In the genomic region with DNA sequence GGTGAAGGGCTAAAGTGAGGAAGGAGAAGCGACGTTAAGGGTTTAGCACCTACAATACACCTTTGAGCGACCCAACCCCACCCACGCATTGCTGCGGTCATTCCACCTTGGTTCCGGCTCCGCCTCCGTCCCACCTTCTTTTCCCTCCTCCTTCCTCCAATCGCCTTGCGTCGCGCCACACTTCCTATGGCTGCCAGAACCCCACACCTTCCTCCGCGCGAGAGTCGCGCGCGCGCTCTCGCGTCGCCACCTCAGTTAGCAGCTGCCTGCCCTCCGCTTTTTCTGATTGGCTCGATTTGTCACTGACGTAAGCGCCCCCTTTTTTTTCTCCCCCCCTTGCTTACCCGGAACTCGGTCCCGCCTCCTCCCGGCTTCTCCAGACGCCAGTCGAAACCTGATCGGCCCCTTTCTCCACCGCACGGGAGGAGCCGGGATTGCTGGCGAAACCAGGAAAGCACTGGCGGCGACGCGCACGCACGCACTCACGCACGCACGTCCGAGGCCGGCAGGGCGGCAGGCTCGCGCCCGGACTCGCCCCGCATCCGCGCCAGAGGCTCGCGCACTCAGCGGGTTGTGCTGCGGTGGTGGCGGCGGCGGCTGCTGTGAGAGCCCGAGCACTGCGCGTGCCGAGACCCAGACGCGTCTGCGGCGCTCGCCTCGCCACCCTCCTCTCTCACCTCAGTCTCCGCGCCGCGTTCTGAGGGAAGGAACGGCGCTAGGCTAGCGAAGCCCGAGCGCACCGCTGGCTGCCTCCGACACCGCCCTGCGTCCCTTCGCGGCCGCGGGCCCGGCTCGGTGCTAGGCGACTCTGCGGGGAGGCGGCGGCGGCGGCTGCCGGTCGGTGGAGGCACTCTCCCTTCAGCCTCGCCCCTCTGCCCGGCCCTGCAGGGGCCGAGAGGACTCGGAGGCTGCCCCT, we compare ENCODE assay signal across 8 mouse cellular contexts. TPM values are rescaled to one million over a fixed set of nuclear protein-coding genes. Genes with fewer than 3 reads are reported as not detected.
DNase-seq lines count a peak whose midpoint lies in the region; ATAC-seq and TF ChIP-seq lines count a peak whose summit lies in the region.

Gene Rab6a, plus strand, starts transcription at position 197 of the 916 bp plus-strand sequence.

- TF ChIP-seq EP300 in CH12.LX (IDR thresholded peaks at IDR 0.05; ENCODE audit: low read length): no peak

- H3K79me2 ChIP-seq in CH12.LX (replicated peaks; ENCODE audit: control insufficient read depth, extremely low read depth, insufficient read depth, poor library complexity, severe bottlenecking): peaks cover 20% of the 10 kb centered on the region

- H3K9ac ChIP-seq in CH12.LX (ENCODE audit: insufficient read depth, low read depth): peak within 1 kb of the TSS; percentile 71
- peak within 1 kb of the TSS; percentile 98 for H3K9ac ChIP-seq in forebrain, embryonic 11.5 days (ENCODE audit: low read length)
- peak within 1 kb of the TSS; percentile 100 for H3K9ac ChIP-seq in heart, embryonic 16.5 days (ENCODE audit: low read length)
- peak within 1 kb of the TSS; percentile 100 for H3K9ac ChIP-seq in liver, embryonic 15.5 days
- peak within 1 kb of the TSS; percentile 99 for H3K9ac ChIP-seq in neural tube, embryonic 12.5 days

- H3K4me1 ChIP-seq in CH12.LX (ENCODE audit: control insufficient read depth in 1 of 2, insufficient read depth in 2 of 2): peaks cover 5 to 25% of the 10 kb centered on the region in 2 experiments; a peak in 2 of 4 replicates
- no peaks in the 10 kb centered on the region for H3K4me1 ChIP-seq in forebrain, embryonic 11.5 days (replicated peaks; ENCODE audit: control insufficient read depth, insufficient read depth, low read length)
- H3K4me1 ChIP-seq in heart, embryonic 16.5 days (ENCODE audit: control insufficient read depth, insufficient read depth, low read length): peaks cover 7% of the 10 kb centered on the region
- peaks cover 23% of the 10 kb centered on the region for H3K4me1 ChIP-seq in liver, embryonic 15.5 days (replicated peaks)
- H3K4me1 ChIP-seq in neural tube, embryonic 12.5 days: peaks cover 10% of the 10 kb centered on the region

- H3K4me3 ChIP-seq in CH12.LX (replicated peaks in 1 of 3; ENCODE audit: low read depth in 2 of 3, low read length in 2 of 3, poor library complexity in 1 of 3): peak within 1 kb of the TSS; percentile 70 to 99 (median 93)
- H3K4me3 ChIP-seq in forebrain, embryonic 11.5 days (ENCODE audit: low read depth, low read length): peak within 1 kb of the TSS; percentile 96
- peak within 1 kb of the TSS; percentile 100 for H3K4me3 ChIP-seq in heart, embryonic 16.5 days (ENCODE audit: low read length)
- H3K4me3 ChIP-seq in liver, embryonic 15.5 days (replicated peaks): peak within 1 kb of the TSS; percentile 96
- H3K4me3 ChIP-seq in neural tube, embryonic 12.5 days: peak within 1 kb of the TSS; percentile 97

- in situ Hi-C loops in CH12.LX (cut with MboI; ENCODE audit: low pct_ligation_motif_present, low pct_unique_long_range_greater_than_20kb, low sequenced_read_pairs): no loop called here

- no peak for TF ChIP-seq RAD21 in CH12.LX (IDR thresholded peaks at IDR 0.05; ENCODE audit: low read depth, low read length)

- dilution Hi-C loops in CH12.LX (cut with MboI; ENCODE audit: extremely low pct_ligation_motif_present, extremely low pct_unique_long_range_greater_than_20kb, low sequenced_read_pairs): no loop called here

- H3K27ac ChIP-seq in CH12.LX (ENCODE audit: insufficient read depth, low read depth): peak within 1 kb of the TSS; percentile 80
- peak within 1 kb of the TSS; percentile 98 for H3K27ac ChIP-seq in forebrain, embryonic 11.5 days (ENCODE audit: low read depth, low read length)
- H3K27ac ChIP-seq in heart, embryonic 16.5 days (ENCODE audit: low read length): peak within 1 kb of the TSS; percentile 100
- H3K27ac ChIP-seq in liver, embryonic 15.5 days (replicated peaks): peak within 1 kb of the TSS; percentile 100
- peak within 1 kb of the TSS; percentile 99 for H3K27ac ChIP-seq in neural tube, embryonic 12.5 days

- peak; percentile 84 for TF ChIP-seq POLR2A in CH12.LX (IDR thresholded peaks at IDR 0.05; ENCODE audit: low read depth, low read length)

- H3K4me2 ChIP-seq in CH12.LX (ENCODE audit: insufficient read depth, low read depth, poor library complexity, severe bottlenecking): peak within 1 kb of the TSS; percentile 97; the same call in 1 of the 2 replicates
- peak within 1 kb of the TSS; percentile 55 for H3K4me2 ChIP-seq in forebrain, embryonic 11.5 days (ENCODE audit: low read depth, low read length, severe bottlenecking)
- H3K4me2 ChIP-seq in heart, embryonic 16.5 days (ENCODE audit: low read depth, low read length): peak within 1 kb of the TSS; percentile 92
- peak within 1 kb of the TSS; percentile 83 for H3K4me2 ChIP-seq in liver, embryonic 15.5 days
- H3K4me2 ChIP-seq in neural tube, embryonic 12.5 days (replicated peaks): peak within 1 kb of the TSS; percentile 69

- under 1% methylated on average over 102 of the region's 105 CpGs for WGBS in forebrain, embryonic 11.5 days
- under 1% methylated on average over 105 of the region's 105 CpGs for WGBS in heart, embryonic 16.5 days
- under 1% methylated on average over 105 of the region's 105 CpGs for WGBS in liver, embryonic 15.5 days (ENCODE audit: insufficient replicate concordance)
- under 1% methylated on average over 105 of the region's 105 CpGs for WGBS in neural tube, embryonic 12.5 days

- ATAC-seq in forebrain, embryonic 11.5 days (replicated peaks; ENCODE audit: low FRiP score): peak; percentile 96
- peak; percentile 95 for ATAC-seq in heart, embryonic 16.5 days (replicated peaks; ENCODE audit: extremely low read depth, insufficient read depth, low FRiP score)
- peak; percentile 93 for ATAC-seq in liver, embryonic 15.5 days (ENCODE audit: insufficient read depth)
- peak; percentile 96 for ATAC-seq in neural tube, embryonic 12.5 days (ENCODE audit: low FRiP score, low read depth)

- no peak; a peak in 1 of 4 replicates for TF ChIP-seq CTCF in CH12.LX (conservative IDR thresholded peaks at IDR 0.05 in 1 of 2, IDR thresholded peaks at IDR 0.05 in 1 of 2; ENCODE audit: low read depth in 2 of 2, low read length in 2 of 2)

- H3K9me3 ChIP-seq in CH12.LX (replicated peaks; ENCODE audit: low read length): no peaks in the 10 kb centered on the region
- no peaks in the 10 kb centered on the region for H3K9me3 ChIP-seq in forebrain, embryonic 11.5 days (ENCODE audit: control insufficient read depth, low read length)
- no peaks in the 10 kb centered on the region for H3K9me3 ChIP-seq in heart, embryonic 16.5 days (replicated peaks; ENCODE audit: control insufficient read depth, low read length)
- H3K9me3 ChIP-seq in liver, embryonic 15.5 days (replicated peaks): no peaks in the 10 kb centered on the region
- no peaks in the 10 kb centered on the region for H3K9me3 ChIP-seq in neural tube, embryonic 12.5 days

- H3K27me3 ChIP-seq in CH12.LX (replicated peaks): no peaks in the 10 kb centered on the region
- H3K27me3 ChIP-seq in forebrain, embryonic 11.5 days (ENCODE audit: control insufficient read depth, insufficient read depth, low read length): no peaks in the 10 kb centered on the region
- no peaks in the 10 kb centered on the region; the same call in 1 of the 2 replicates for H3K27me3 ChIP-seq in heart, embryonic 16.5 days (ENCODE audit: control insufficient read depth, insufficient read depth, low read length)
- H3K27me3 ChIP-seq in liver, embryonic 15.5 days: peaks cover 6% of the 10 kb centered on the region; the same call in 1 of the 2 replicates
- peaks cover 3% of the 10 kb centered on the region; the same call in 1 of the 2 replicates for H3K27me3 ChIP-seq in neural tube, embryonic 12.5 days (replicated peaks)

- DNase-seq in CH12.LX (ENCODE audit: extremely low read depth): peak; percentile 97
- DNase-seq in c-Kit-positive CD71-positive TER-119-negative erythroid progenitor cells, embryonic 14.5 days (ENCODE audit: low read depth): peak; percentile 99
- DNase-seq in forebrain, embryonic 11.5 days (ENCODE audit: low spot score): peak; percentile 99
- peak; percentile 98 to 99 for DNase-seq in kidney, postnatal 36 days
- peak; percentile 100 for DNase-seq in telencephalon, adult 2 months (ENCODE audit: low read depth, low spot score)

- no peaks in the 10 kb centered on the region for H3K36me3 ChIP-seq in CH12.LX (replicated peaks in 1 of 2; ENCODE audit: control insufficient read depth in 1 of 2, insufficient read depth in 1 of 2, low read length in 1 of 2)
- no peaks in the 10 kb centered on the region for H3K36me3 ChIP-seq in forebrain, embryonic 11.5 days (ENCODE audit: control insufficient read depth, insufficient read depth, low read length)
- H3K36me3 ChIP-seq in heart, embryonic 16.5 days (ENCODE audit: control insufficient read depth, insufficient read depth): no peaks in the 10 kb centered on the region
- H3K36me3 ChIP-seq in liver, embryonic 15.5 days (replicated peaks): no peaks in the 10 kb centered on the region
- no peaks in the 10 kb centered on the region for H3K36me3 ChIP-seq in neural tube, embryonic 12.5 days

TF ChIP-seq in CH12.LX, 34 proteins besides CTCF, POLR2A, EP300 and RAD21 (continues in another document):
- TF ChIP-seq USF2 (conservative IDR thresholded peaks at IDR 0.05; ENCODE audit: low read depth, low read length) (no peak), MAZ (IDR thresholded peaks at IDR 0.05; ENCODE audit: low read depth, low read length) (peak; percentile 89), ZC3H11A (IDR thresholded peaks at IDR 0.05; ENCODE audit: low read depth, low read length) (no peak), GABPA (IDR thresholded peaks at IDR 0.05; ENCODE audit: insufficient replicate concordance, low read depth, low read length) (no peak), SIN3A (IDR thresholded peaks at IDR 0.05; ENCODE audit: low read length) (peak; percentile 86; the same call in 1 of the 2 replicates), BHLHE40 (IDR thresholded peaks at IDR 0.05; ENCODE audit: low read depth, low read length) (peak; percentile 78), ZKSCAN1 (IDR thresholded peaks at IDR 0.05; ENCODE audit: borderline replicate concordance, low read depth, low read length) (no peak), NELFE (IDR thresholded peaks at IDR 0.05; ENCODE audit: low read depth, low read length) (peak; percentile 75), KAT2A (IDR thresholded peaks at IDR 0.05; ENCODE audit: insufficient replicate concordance, low read length) (no peak; the same call in 1 of the 2 replicates), CHD1 (IDR thresholded peaks at IDR 0.05; ENCODE audit: low read depth, low read length) (no peak), USF1 (IDR thresholded peaks at IDR 0.05; ENCODE audit: low read depth, low read length) (no peak), ELF1 (IDR thresholded peaks at IDR 0.05; ENCODE audit: low read depth, low read length) (peak; percentile 92)

RNA-seq across cellular contexts. Expression of gene Rab6a, which starts in this region (rescaled TPM):
- total RNA-seq in CH12.LX (2012; rRNA removed) (11.1 and 12.0 TPM in 2 replicates), CH12.LX (2014; rRNA removed) (30.7 and 35.2 TPM in 2 replicates)
- polyA plus RNA-seq in CH12.LX (2012; ENCODE audit: insufficient read length, low read depth): 23.2 and 30.7 TPM in 2 replicates
- polyA plus RNA-seq in forebrain, embryonic 11.5 days (2014; fragmentation: Nextera tagmentation; extraction: Ambion mirVana): 147 TPM in 2 replicates
- polyA plus RNA-seq in heart, embryonic 16.5 days (2015; fragmentation: Nextera tagmentation; extraction: Ambion mirVana): 75.8 and 76.5 TPM in 2 replicates
- 39.1 TPM in 2 replicates for polyA plus RNA-seq in liver, embryonic 15.5 days (2015; fragmentation: Nextera tagmentation; extraction: Ambion mirVana)
- 196 and 227 TPM in 2 replicates for polyA plus RNA-seq in neural tube, embryonic 12.5 days (2016; fragmentation: Nextera tagmentation; extraction: Ambion mirVana)

Comparison
In these comparisons a context has a peak if more than half of its experiments do, and no peak if none do; other contexts are left out.
1. Peak in every context shown above with its lines: DNase-seq, ATAC-seq, H3K4me3 ChIP-seq and H3K27ac ChIP-seq.